ENCODE assay signal across 27 mouse cellular contexts in the genomic region with DNA sequence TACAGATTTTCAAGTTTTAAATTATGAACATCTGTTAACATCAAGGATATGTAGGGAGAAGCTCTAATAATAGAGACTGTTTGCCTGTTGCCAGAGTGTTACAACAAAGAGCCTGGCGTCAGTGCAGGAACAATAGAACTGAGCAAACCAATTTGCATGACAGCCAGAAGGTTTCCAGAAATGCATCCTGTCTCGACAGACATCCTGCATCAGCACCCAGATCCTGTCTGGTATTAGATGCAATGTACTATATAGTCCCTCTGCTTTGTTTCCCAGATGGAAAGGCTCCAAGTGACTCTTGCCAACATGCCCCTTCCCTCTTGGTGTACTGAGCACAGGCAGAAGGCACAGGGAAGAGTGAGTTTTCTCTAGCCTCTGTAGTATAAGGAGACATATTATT. TPM values are rescaled to one million over a fixed set of nuclear protein-coding genes. Genes with fewer than 3 reads are reported as not detected.
DNase-seq lines count a peak whose midpoint lies in the region; ATAC-seq and TF ChIP-seq lines count a peak whose summit lies in the region.
"Had no signal": no experiment of that assay in that cellular context is flagged by ENCODE, and none has a peak within 500 bp of the region (broad histone marks: within the 10 kb centered on the region; RNA-seq: fewer than 3 reads in every experiment).

No protein-coding gene starts in this region.

- no peak overlapping the region for H3K9ac ChIP-seq in forebrain, embryonic 14.5 days (ENCODE audit: low read length)
- H3K9ac ChIP-seq in forebrain, embryonic 12.5 days, result no peak overlapping the region
- no peak overlapping the region for H3K9ac ChIP-seq in intestine, postnatal 0 days (ENCODE audit: low read depth, low read length)
- H3K9ac ChIP-seq: forebrain, embryonic 13.5 days; hindbrain, embryonic 12.5 days; kidney, embryonic 15.5 days; stomach, embryonic 15.5 days had no signal

- H3K9me3 ChIP-seq in forebrain, embryonic 14.5 days (replicated peaks; ENCODE audit: control insufficient read depth, low read length), result no peaks in the 10 kb centered on the region
- H3K9me3 ChIP-seq in forebrain, embryonic 12.5 days, result no peaks in the 10 kb centered on the region
- no peaks in the 10 kb centered on the region for H3K9me3 ChIP-seq in intestine, postnatal 0 days (ENCODE audit: control insufficient read depth)
- H3K9me3 ChIP-seq: forebrain, embryonic 13.5 days; hindbrain, embryonic 12.5 days; kidney, embryonic 15.5 days; limb, embryonic 10.5 days; stomach, embryonic 15.5 days had no signal

- ATAC-seq in forebrain, embryonic 14.5 days, result no peak
- no peak for ATAC-seq in forebrain, embryonic 12.5 days (ENCODE audit: low FRiP score)
- ATAC-seq in intestine, postnatal 0 days, result no peak
- ATAC-seq: activated CD4-positive, CD25-positive, alpha-beta regulatory T cell, adult 4 months; CD4-positive, CD25-positive, alpha-beta regulatory T cell, adult 4 months; forebrain, embryonic 13.5 days; lung, postnatal 0 days; Patski had no signal

- no peaks in the 10 kb centered on the region for H3K36me3 ChIP-seq in forebrain, embryonic 14.5 days (ENCODE audit: control insufficient read depth, insufficient read depth, low read length)
- H3K36me3 ChIP-seq in forebrain, embryonic 12.5 days (replicated peaks), result no peaks in the 10 kb centered on the region
- H3K36me3 ChIP-seq in intestine, postnatal 0 days (ENCODE audit: control insufficient read depth, insufficient read depth), result no peaks in the 10 kb centered on the region
- H3K36me3 ChIP-seq: hindbrain, embryonic 12.5 days; kidney, embryonic 15.5 days; limb, embryonic 10.5 days; stomach, embryonic 15.5 days had no signal

- TF ChIP-seq CTCF in intestine, postnatal 0 days (IDR thresholded peaks at IDR 0.05; ENCODE audit: low read depth), result no peak

- H3K27me3 ChIP-seq in forebrain, embryonic 14.5 days (replicated peaks; ENCODE audit: control insufficient read depth, insufficient read depth, low read length), result no peaks in the 10 kb centered on the region
- H3K27me3 ChIP-seq in forebrain, embryonic 12.5 days, result no peaks in the 10 kb centered on the region
- H3K27me3 ChIP-seq in intestine, postnatal 0 days (replicated peaks; ENCODE audit: control insufficient read depth, insufficient read depth, low read length), result no peaks in the 10 kb centered on the region
- H3K27me3 ChIP-seq: forebrain, embryonic 13.5 days; hindbrain, embryonic 12.5 days; kidney, embryonic 15.5 days; stomach, embryonic 15.5 days had no signal

- WGBS in forebrain, embryonic 14.5 days, result 34% methylated on average over 2 of the region's 2 CpGs
- 34% methylated on average over 2 of the region's 2 CpGs for WGBS in forebrain, embryonic 12.5 days
- 62% methylated on average over 2 of the region's 2 CpGs for WGBS in intestine, postnatal 0 days

- no peaks in the 10 kb centered on the region for H3K4me1 ChIP-seq in forebrain, embryonic 14.5 days (ENCODE audit: control insufficient read depth, insufficient read depth, low read length)
- H3K4me1 ChIP-seq in forebrain, embryonic 12.5 days, result no peaks in the 10 kb centered on the region
- H3K4me1 ChIP-seq in intestine, postnatal 0 days (replicated peaks; ENCODE audit: control insufficient read depth, insufficient read depth, low read length), result no peaks in the 10 kb centered on the region
- H3K4me1 ChIP-seq: forebrain, embryonic 13.5 days; hindbrain, embryonic 12.5 days; kidney, embryonic 15.5 days; limb, embryonic 10.5 days; stomach, embryonic 15.5 days had no signal

- DNase-seq in forebrain, embryonic 14.5 days (ENCODE audit: low spot score), result peak; percentile 11
- peak; percentile 41 for DNase-seq in MN1 (ENCODE audit: low spot score)
- DNase-seq in layer of hippocampus, adult 18-20 months (ENCODE audit: low spot score in 2 of 2), result peak; percentile 13 to 70
- DNase-seq in layer of hippocampus, postnatal 36 days, result peak; percentile 17 to 29
- DNase-seq in gastrocnemius, postnatal 10 days, result no peak
- DNase-seq: adrenal gland, postnatal 10 days; cerebellum, adult 8-10 months; gastrocnemius, postnatal 25 days; kidney, adult 11 months; kidney, postnatal 36 days; liver; thymus, adult 18-20 months; thymus, postnatal 36 days had no signal

- H3K4me3 ChIP-seq in forebrain, embryonic 14.5 days (ENCODE audit: low read depth, low read length), result no peak overlapping the region
- H3K4me3 ChIP-seq in forebrain, embryonic 12.5 days (replicated peaks), result no peak overlapping the region
- no peak overlapping the region for H3K4me3 ChIP-seq in intestine, postnatal 0 days (ENCODE audit: low read depth, low read length)
- H3K4me3 ChIP-seq: forebrain, embryonic 13.5 days; hindbrain, embryonic 12.5 days; kidney, embryonic 15.5 days; left cerebral cortex, adult 2 months; limb, embryonic 10.5 days; stomach, embryonic 15.5 days had no signal

- no peak overlapping the region for H3K27ac ChIP-seq in forebrain, embryonic 14.5 days (ENCODE audit: low read depth, low read length)
- H3K27ac ChIP-seq in forebrain, embryonic 12.5 days, result no peak overlapping the region
- H3K27ac ChIP-seq in intestine, postnatal 0 days (ENCODE audit: low read depth, low read length), result no peak overlapping the region
- H3K27ac ChIP-seq: forebrain, embryonic 13.5 days; hindbrain, embryonic 12.5 days; kidney, embryonic 15.5 days; left cerebral cortex, adult 2 months; limb, embryonic 10.5 days; stomach, embryonic 15.5 days had no signal

- no peak overlapping the region for H3K4me2 ChIP-seq in forebrain, embryonic 14.5 days (ENCODE audit: low read length)
- no peak overlapping the region for H3K4me2 ChIP-seq in forebrain, embryonic 12.5 days
- H3K4me2 ChIP-seq in intestine, postnatal 0 days (replicated peaks; ENCODE audit: low read depth), result no peak overlapping the region
- H3K4me2 ChIP-seq: forebrain, embryonic 13.5 days; hindbrain, embryonic 12.5 days; kidney, embryonic 15.5 days; midbrain, embryonic 11.5 days; stomach, embryonic 15.5 days had no signal

RNA-seq across cellular contexts. Expression of gene Nrn1, which starts 31.9 kb away (rescaled TPM):
- 56.5 and 58.6 TPM in 2 replicates for polyA plus RNA-seq in forebrain, embryonic 14.5 days (2014; fragmentation: Nextera tagmentation; extraction: Ambion mirVana)
- 43.5 and 43.8 TPM in 2 replicates for polyA plus RNA-seq in forebrain, embryonic 12.5 days (2016; fragmentation: Nextera tagmentation; extraction: Ambion mirVana)
- total RNA-seq in layer of hippocampus, adult 18-20 months (2021), result 100 to 1,000 TPM; 275 to 283 TPM
- total RNA-seq in layer of hippocampus, postnatal 36 days (2021), result 100 to 1,000 TPM; 285 to 286 TPM
- 77.8 and 96.5 TPM in 2 replicates for polyA plus RNA-seq in intestine, postnatal 0 days (2015; fragmentation: Nextera tagmentation; extraction: Ambion mirVana)
- total RNA-seq in gastrocnemius, postnatal 10 days (2021), result 1 to 10 TPM; 3.2 to 3.3 TPM
- total RNA-seq: common myeloid progenitor, adult 5-6 weeks had no signal

Comparison
In these comparisons a context has a peak if more than half of its experiments do, and no peak if none do; other contexts are left out.
1. RNA of gene Nrn1, which starts 31.9 kb away (total RNA-seq): 285 to 286 TPM in layer of hippocampus, postnatal 36 days and 275 to 283 TPM in layer of hippocampus, adult 18-20 months; 3.2 to 3.3 TPM in gastrocnemius, postnatal 10 days; every median in the first group is over 10 times any median in the second.